Mouse (Mus musculus): Measurements from ENCODE around the gene Lactb.

- no peak for TF ChIP-seq CTCF (IDR thresholded peaks at IDR 0.05; ENCODE audit: low read depth)
- TF ChIP-seq EP300 (IDR thresholded peaks at IDR 0.05; ENCODE audit: low read depth), result no peak
These were observed 26.2 kb upstream of the Lactb start for GRCm38 (mm10) chr9:67001506-67001905.

Data from liver, postnatal 0 days (tissue).